Mouse (Mus musculus) kidney, adult 2 months (tissue): ENCODE data around the gene Ntn5. TPM values are rescaled to one million over a fixed set of nuclear protein-coding genes. Genes with fewer than 3 reads are reported as not detected.

Experiments
- DNase-seq: peaks from one replicate; pipeline ENCODE4 v3.0.0; 2021
- H3K27ac ChIP-seq: fragments of 200-500 bp; 2 replicates; pipeline ENCODE4 v1.5.1; 2012; ENCODE audit warnings: low read depth, low read length, control low read depth, inconsistent platforms; ENCODE audit not compliant: insufficient read depth
- H3K27me3 ChIP-seq: fragments of 200-500 bp; replicated peaks from 2 replicates; pipeline ENCODE4 v1.6.1; 2012; ENCODE audit warnings: mild to moderate bottlenecking, moderate library complexity, low read length, inconsistent platforms; ENCODE audit not compliant: control insufficient read depth, insufficient read depth
- H3K36me3 ChIP-seq: fragments of 200-500 bp; 2 replicates; pipeline ENCODE4 v1.6.1; 2012; ENCODE audit warnings: mild to moderate bottlenecking, moderate library complexity, low read length, inconsistent platforms; ENCODE audit not compliant: control insufficient read depth, insufficient read depth
- H3K4me1 ChIP-seq: fragments of 200-500 bp; 2 replicates; pipeline ENCODE4 v1.6.1; 2011; ENCODE audit warnings: low read length; ENCODE audit not compliant: control insufficient read depth, insufficient read depth
- H3K4me3 ChIP-seq: fragments of 200-500 bp; 2 replicates; pipeline ENCODE4 v1.5.1; 2011; ENCODE audit warnings: mild to moderate bottlenecking, low read depth, low read length, control low read depth; ENCODE audit not compliant: insufficient read depth
- CTCF ChIP-seq: fragments of 200-500 bp; conservative IDR thresholded peaks from 2 replicates; pipeline ENCODE4 v1.5.1; 2011; ENCODE audit warnings: low read depth, mild to moderate bottlenecking, control low read depth, low read length, moderate library complexity, mixed read lengths; ENCODE audit not compliant: insufficient read depth, insufficient read length
- POLR2A ChIP-seq: fragments of 200-500 bp; IDR thresholded peaks from one replicate; pipeline ENCODE4 v1.6.1; 2011; ENCODE audit warnings: low read depth, low read length, control low read depth
- whole genome bisulfite sequencing: fragments of 180-500 bp; shearing (Covaris S2); methylation state at CpG from one replicate; pipeline ENCODE4 v1.1.7; 2018; 5-methylcytosine and 5-hydroxymethylcytosine counted together
- polyA plus RNA-seq: library from polyadenylated mRNA; depleted of rRNA; stranded (reverse); fragments of >200 nt; gene quantifications from 2 replicates; pipeline ENCODE4 v1.2.3, GENCODE M21; 2012; rRNA removed

Gene Ntn5
- polyA plus RNA-seq, 1 experiment: 0.09 TPM

GRCm38 (mm10) chr7:45733477-45733876 is 49.7 kb downstream of the Ntn5 start:
- Histone ChIP-seq H3K36me3 (no peaks in the 10 kb centered on the region), H3K27me3 (no peaks in the 10 kb centered on the region), H3K4me1 (no peaks in the 10 kb centered on the region), H3K27ac (no peak overlapping the region), H3K4me3 (no peak overlapping the region)
- 83% methylated on average over 5 of the region's 5 CpGs for whole genome bisulfite sequencing
- TF ChIP-seq POLR2A (no peak), CTCF (no peak)
- no peak for DNase-seq

DNA sequence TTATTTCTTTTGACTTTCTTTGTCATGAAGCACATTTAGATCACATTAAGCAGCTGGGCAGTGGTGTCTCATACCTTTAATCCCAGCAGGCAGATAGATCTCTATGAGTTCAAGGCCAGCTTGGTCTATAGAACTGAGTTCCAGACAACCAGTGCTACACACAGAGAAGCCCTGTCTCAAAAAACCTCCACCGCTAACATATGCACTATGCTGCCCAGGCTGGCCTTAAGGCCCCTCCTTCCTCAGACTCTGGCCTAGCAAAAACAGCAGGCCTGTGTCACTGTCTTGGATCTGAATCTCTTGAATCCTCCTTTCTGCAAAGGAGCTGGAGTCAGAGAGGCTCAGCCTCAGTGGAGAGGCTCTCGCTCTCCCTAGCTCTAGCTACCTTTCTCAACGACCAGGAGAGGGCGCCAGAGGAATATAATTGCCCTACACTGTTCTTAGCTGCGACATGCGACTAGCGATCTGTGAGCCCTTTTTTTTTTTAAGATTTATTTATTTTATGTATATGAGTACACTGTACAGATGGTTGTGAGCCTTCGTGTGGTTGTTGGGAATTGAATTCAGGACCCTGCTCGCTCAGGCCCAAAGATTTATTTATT is 55.4 kb downstream of the Ntn5 start:
- no peak overlapping the region for H3K27ac ChIP-seq
- WGBS: 7% methylated on average over 9 of the region's 9 CpGs
- no peak overlapping the region for H3K4me3 ChIP-seq
- no peaks in the 10 kb centered on the region for H3K36me3 ChIP-seq
- no peaks in the 10 kb centered on the region for H3K27me3 ChIP-seq
- TF ChIP-seq CTCF: peak; percentile 87
- TF ChIP-seq POLR2A: no peak
- peak; percentile 90 for DNase-seq
- H3K4me1 ChIP-seq: no peaks in the 10 kb centered on the region

DNA sequence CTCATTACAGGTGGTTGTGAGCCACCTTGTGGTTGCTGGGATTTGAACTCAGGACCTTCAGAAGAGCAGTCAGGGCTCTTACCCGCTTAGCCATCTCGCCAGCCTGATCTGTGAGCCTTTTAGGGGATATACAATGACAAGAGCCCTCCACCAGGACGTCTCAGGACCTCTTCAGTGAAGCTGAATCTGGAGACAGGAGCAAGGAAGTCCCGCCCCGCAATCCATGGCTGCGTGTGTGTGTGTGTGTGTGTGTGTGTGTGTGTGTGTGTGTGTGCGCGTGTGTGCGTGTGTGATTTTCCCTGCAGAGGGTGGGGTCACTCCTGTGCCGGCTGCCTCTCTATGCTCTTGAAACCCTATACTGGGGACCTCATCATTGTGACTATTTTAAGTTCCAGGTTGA is 56.0 kb downstream of the Ntn5 start:
- Histone ChIP-seq H3K4me3 (no peak overlapping the region), H3K27me3 (no peaks in the 10 kb centered on the region), H3K27ac (no peak overlapping the region), H3K4me1 (no peaks in the 10 kb centered on the region), H3K36me3 (no peaks in the 10 kb centered on the region)
- no peak for TF ChIP-seq POLR2A
- no peak for TF ChIP-seq CTCF
- no peak for DNase-seq
- 51% methylated on average over 10 of the region's 10 CpGs for WGBS

DNA sequence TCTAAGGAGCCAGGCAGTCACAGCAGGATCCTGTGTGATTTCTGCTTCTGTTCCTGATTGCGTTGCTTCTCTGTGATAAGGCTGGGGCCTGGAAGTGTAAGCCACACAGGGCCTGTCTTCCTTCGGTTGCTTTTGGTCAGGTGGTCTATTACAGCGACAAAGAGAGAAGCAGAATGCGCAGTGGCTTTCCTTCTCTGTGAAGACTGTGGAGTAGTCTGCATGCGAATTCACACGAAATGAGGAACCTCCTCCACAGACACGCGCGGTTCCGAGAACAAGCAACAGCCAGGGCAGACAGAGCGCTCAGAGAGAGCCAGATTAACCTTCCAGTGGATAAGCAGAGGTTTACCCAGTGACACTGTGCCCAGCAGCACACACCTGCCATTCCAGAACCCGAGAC is 57.5 kb downstream of the Ntn5 start:
- no peak for DNase-seq
- no peaks in the 10 kb centered on the region for H3K36me3 ChIP-seq
- no peaks in the 10 kb centered on the region for H3K4me1 ChIP-seq
- no peak overlapping the region for H3K4me3 ChIP-seq
- peak overlapping the region; percentile 12; the same call in 1 of the 2 replicates for H3K27ac ChIP-seq
- no peak for TF ChIP-seq POLR2A
- no peak for TF ChIP-seq CTCF
- no peaks in the 10 kb centered on the region for H3K27me3 ChIP-seq
- WGBS: 92% methylated on average over 12 of the region's 12 CpGs

GRCm38 (mm10) chr7:45741777-45742176 is 58.0 kb downstream of the Ntn5 start:
- H3K36me3 ChIP-seq: no peaks in the 10 kb centered on the region
- TF ChIP-seq POLR2A: no peak
- no peak for TF ChIP-seq CTCF
- 44% methylated on average over 11 of the region's 11 CpGs for WGBS
- peak overlapping the region; percentile 12; the same call in 1 of the 2 replicates for H3K27ac ChIP-seq
- no peaks in the 10 kb centered on the region for H3K4me1 ChIP-seq
- DNase-seq: no peak
- peak overlapping the region; percentile 45 for H3K4me3 ChIP-seq
- no peaks in the 10 kb centered on the region for H3K27me3 ChIP-seq

GRCm38 (mm10) chr7:45742338-45742737 is 58.5 kb downstream of the Ntn5 start:
- 34% methylated on average over 19 of the region's 19 CpGs for WGBS
- H3K4me3 ChIP-seq: peak overlapping the region; percentile 45
- no peak for DNase-seq

More at GRCm38 (mm10) chr7:45742338-45742737, 58.5 kb downstream of the Ntn5 start:
- Histone ChIP-seq H3K27me3 (no peaks in the 10 kb centered on the region), H3K27ac (no peak overlapping the region), H3K36me3 (no peaks in the 10 kb centered on the region), H3K4me1 (no peaks in the 10 kb centered on the region)
- TF ChIP-seq POLR2A: no peak
- TF ChIP-seq CTCF: peak; percentile 44

Other genes starting within 250 kb of the Ntn5 start
- gene Gys1, start 249.2 kb upstream of the Ntn5 start, polyA plus RNA-seq: 57.4 and 61.2 TPM in 2 replicates
- 36.3 and 42.7 TPM in 2 replicates for gene Ruvbl2, start 245.9 kb upstream of the Ntn5 start, polyA plus RNA-seq
- 6,932 and 8,155 TPM in 2 replicates for gene Ftl1, start 224.1 kb upstream of the Ntn5 start, polyA plus RNA-seq
- 104 and 112 TPM in 2 replicates for gene Bax, start 217.1 kb upstream of the Ntn5 start, polyA plus RNA-seq
- 0.20 and 0.46 TPM in 2 replicates for gene Tulp2, start 202.1 kb upstream of the Ntn5 start, polyA plus RNA-seq
- 1.1 and 1.2 TPM in 2 replicates for gene Gm45808, start 197.2 kb upstream of the Ntn5 start, polyA plus RNA-seq
- 6.0 and 6.1 TPM in 2 replicates for gene Dhdh, start 195.2 kb upstream of the Ntn5 start, polyA plus RNA-seq
- gene Nucb1, start 173.6 kb upstream of the Ntn5 start, polyA plus RNA-seq: 397 and 405 TPM in 2 replicates
- gene Ppp1r15a, start 157.8 kb upstream of the Ntn5 start, polyA plus RNA-seq: 26.6 and 28.2 TPM in 2 replicates
- gene Plekha4, start 157.7 kb upstream of the Ntn5 start, polyA plus RNA-seq: 4.6 and 5.9 TPM in 2 replicates
- gene Hsd17b14, start 129.1 kb upstream of the Ntn5 start, polyA plus RNA-seq: 43.9 and 48.3 TPM in 2 replicates
- gene Bcat2, start 113.9 kb upstream of the Ntn5 start, polyA plus RNA-seq: 185 and 188 TPM in 2 replicates
- gene Fgf21, start 68.5 kb upstream of the Ntn5 start, polyA plus RNA-seq: not detected in 2 replicates
- 0.05 and 0.11 TPM in 2 replicates for gene Fut1, start 66.7 kb upstream of the Ntn5 start, polyA plus RNA-seq
- gene Izumo1, start 62.2 kb upstream of the Ntn5 start, polyA plus RNA-seq: 0.29 and 0.34 TPM in 2 replicates
- 19.9 and 20.4 TPM in 2 replicates for gene Rasip1, start 56.5 kb upstream of the Ntn5 start, polyA plus RNA-seq
- 2.1 and 2.5 TPM in 2 replicates for gene Mamstr, start 44.0 kb upstream of the Ntn5 start, polyA plus RNA-seq
- gene Fut2, start 17.6 kb upstream of the Ntn5 start, polyA plus RNA-seq: not detected in 2 replicates
- gene Sec1, start 10.4 kb downstream of the Ntn5 start, polyA plus RNA-seq: 0.22 and 0.23 TPM in 2 replicates
- gene Car11, start 15.8 kb downstream of the Ntn5 start, polyA plus RNA-seq: 8.1 and 8.3 TPM in 2 replicates
- gene Dbp, start 21.1 kb downstream of the Ntn5 start, polyA plus RNA-seq: 106 and 116 TPM in 2 replicates
- gene Rpl18, start 31.4 kb downstream of the Ntn5 start, polyA plus RNA-seq: 955 and 1,014 TPM in 2 replicates
- 57.2 and 68.3 TPM in 2 replicates for gene Sphk2, start 34.0 kb downstream of the Ntn5 start, polyA plus RNA-seq
- gene Fam83e, start 37.2 kb downstream of the Ntn5 start, polyA plus RNA-seq: 0.19 and 0.35 TPM in 2 replicates
- 0.15 and 0.28 TPM in 2 replicates for gene Spaca4, start 41.8 kb downstream of the Ntn5 start, polyA plus RNA-seq
- gene Lmtk3, start 99.7 kb downstream of the Ntn5 start, polyA plus RNA-seq: 5.7 and 7.3 TPM in 2 replicates
- gene Sult2b1, start 100.6 kb downstream of the Ntn5 start, polyA plus RNA-seq: 4.2 and 6.1 TPM in 2 replicates
- 43.3 and 44.7 TPM in 2 replicates for gene Cyth2, start 130.6 kb downstream of the Ntn5 start, polyA plus RNA-seq
- gene Kcnj14, start 140.8 kb downstream of the Ntn5 start, polyA plus RNA-seq: 0.28 and 0.31 TPM in 2 replicates
- 12.3 and 12.9 TPM in 2 replicates for gene Grwd1, start 146.9 kb downstream of the Ntn5 start, polyA plus RNA-seq
- gene Kdelr1, start 188.8 kb downstream of the Ntn5 start, polyA plus RNA-seq: 331 and 358 TPM in 2 replicates
- gene Grin2d, start 194.4 kb downstream of the Ntn5 start, polyA plus RNA-seq: 0.45 and 0.50 TPM in 2 replicates
- gene Syngr4, start 212.7 kb downstream of the Ntn5 start, polyA plus RNA-seq: 0.19 and 0.50 TPM in 2 replicates
- gene Tmem143, start 212.9 kb downstream of the Ntn5 start, polyA plus RNA-seq: 123 and 143 TPM in 2 replicates
- gene Emp3, start 237.4 kb downstream of the Ntn5 start, polyA plus RNA-seq: 62.1 and 65.4 TPM in 2 replicates
- 8.6 and 8.9 TPM in 2 replicates for gene Ccdc114, start 240.1 kb downstream of the Ntn5 start, polyA plus RNA-seq